Mouse (Mus musculus): ENCODE data around the gene Osbpl5. TPM values are rescaled to one million over a fixed set of nuclear protein-coding genes. Genes with fewer than 3 reads are reported as not detected.
A peak's percentile ranks its signal among the peaks of the same experiment; 100 is the strongest.

Gene Osbpl5
- polyA plus RNA-seq (2014; fragmentation: Nextera tagmentation; extraction: Ambion mirVana): 26.6 and 30.8 TPM in 2 replicates

GRCm38 (mm10) chr7:143756125-143757026 is at the start of gene Osbpl5:
TSS of gene Osbpl5 (minus strand) at chr7:143756985.
- 20% methylated on average over 22 of the region's 22 CpGs for WGBS (ENCODE audit: insufficient replicate concordance)
- peak within 1 kb of the TSS; percentile 52; the same call in 1 of the 2 replicates for H3K9ac ChIP-seq (ENCODE audit: low read depth, low read length)
- H3K4me2 ChIP-seq: peak within 1 kb of the TSS; percentile 79
- peaks cover 38% of the 10 kb centered on the region for H3K27me3 ChIP-seq (ENCODE audit: control insufficient read depth, insufficient read depth, low read length)
- H3K27ac ChIP-seq (ENCODE audit: low read depth, low read length): no peak within 1 kb of the TSS
- no peak for ATAC-seq (replicated peaks; ENCODE audit: insufficient number of reproducible peaks, low FRiP score, low TSS enrichment)
- no peaks in the 10 kb centered on the region for H3K9me3 ChIP-seq (replicated peaks; ENCODE audit: control insufficient read depth, low read length)
- peak within 1 kb of the TSS; percentile 35 for H3K4me3 ChIP-seq (ENCODE audit: low read depth, low read length)
- no peaks in the 10 kb centered on the region for H3K36me3 ChIP-seq (ENCODE audit: control insufficient read depth, insufficient read depth, low read length)
- H3K4me1 ChIP-seq (ENCODE audit: control insufficient read depth, insufficient read depth, low read length): peaks cover 24% of the 10 kb centered on the region

GRCm38 (mm10) chr7:143805199-143805624 is 48.4 kb upstream of the Osbpl5 start:
- Histone ChIP-seq H3K4me1 (ENCODE audit: control insufficient read depth, insufficient read depth, low read length) (no peaks in the 10 kb centered on the region), H3K9ac (ENCODE audit: low read depth, low read length) (no peak overlapping the region), H3K9me3 (replicated peaks; ENCODE audit: control insufficient read depth, low read length) (no peaks in the 10 kb centered on the region), H3K27me3 (ENCODE audit: control insufficient read depth, insufficient read depth, low read length) (no peaks in the 10 kb centered on the region), H3K36me3 (ENCODE audit: control insufficient read depth, insufficient read depth, low read length) (peaks cover 14% of the 10 kb centered on the region), H3K4me2 (no peak overlapping the region), H3K27ac (ENCODE audit: low read depth, low read length) (no peak overlapping the region), H3K4me3 (ENCODE audit: low read depth, low read length) (no peak overlapping the region)
- WGBS (ENCODE audit: insufficient replicate concordance): 65% methylated on average over 5 of the region's 5 CpGs
- no peak for ATAC-seq (replicated peaks; ENCODE audit: insufficient number of reproducible peaks, low FRiP score, low TSS enrichment)

- no peak for ATAC-seq (replicated peaks; ENCODE audit: insufficient number of reproducible peaks, low FRiP score, low TSS enrichment)
- Histone ChIP-seq H3K36me3 (ENCODE audit: control insufficient read depth, insufficient read depth, low read length) (peaks cover 18% of the 10 kb centered on the region), H3K4me2 (no peak overlapping the region), H3K9me3 (replicated peaks; ENCODE audit: control insufficient read depth, low read length) (no peaks in the 10 kb centered on the region), H3K27ac (ENCODE audit: low read depth, low read length) (no peak overlapping the region), H3K4me3 (ENCODE audit: low read depth, low read length) (no peak overlapping the region), H3K4me1 (ENCODE audit: control insufficient read depth, insufficient read depth, low read length) (no peaks in the 10 kb centered on the region), H3K9ac (ENCODE audit: low read depth, low read length) (no peak overlapping the region), H3K27me3 (ENCODE audit: control insufficient read depth, insufficient read depth, low read length) (no peaks in the 10 kb centered on the region)
- WGBS (ENCODE audit: insufficient replicate concordance): 86% methylated on average over 8 of the region's 8 CpGs
Observed at GRCm38 (mm10) chr7:143801195-143802065, 44.6 kb upstream of the Osbpl5 start.

GRCm38 (mm10) chr7:143800770-143801169 is 44.0 kb upstream of the Osbpl5 start:
- WGBS (ENCODE audit: insufficient replicate concordance): 83% methylated on average over 1 of the region's 1 CpGs
- H3K9ac ChIP-seq (ENCODE audit: low read depth, low read length): no peak overlapping the region
- peaks cover 19% of the 10 kb centered on the region for H3K36me3 ChIP-seq (ENCODE audit: control insufficient read depth, insufficient read depth, low read length)
- H3K9me3 ChIP-seq (replicated peaks; ENCODE audit: control insufficient read depth, low read length): no peaks in the 10 kb centered on the region
- H3K27me3 ChIP-seq (ENCODE audit: control insufficient read depth, insufficient read depth, low read length): no peaks in the 10 kb centered on the region
- H3K4me1 ChIP-seq (ENCODE audit: control insufficient read depth, insufficient read depth, low read length): no peaks in the 10 kb centered on the region
- H3K4me2 ChIP-seq: no peak overlapping the region
- no peak overlapping the region for H3K27ac ChIP-seq (ENCODE audit: low read depth, low read length)
- H3K4me3 ChIP-seq (ENCODE audit: low read depth, low read length): no peak overlapping the region
- ATAC-seq (replicated peaks; ENCODE audit: insufficient number of reproducible peaks, low FRiP score, low TSS enrichment): no peak

DNA sequence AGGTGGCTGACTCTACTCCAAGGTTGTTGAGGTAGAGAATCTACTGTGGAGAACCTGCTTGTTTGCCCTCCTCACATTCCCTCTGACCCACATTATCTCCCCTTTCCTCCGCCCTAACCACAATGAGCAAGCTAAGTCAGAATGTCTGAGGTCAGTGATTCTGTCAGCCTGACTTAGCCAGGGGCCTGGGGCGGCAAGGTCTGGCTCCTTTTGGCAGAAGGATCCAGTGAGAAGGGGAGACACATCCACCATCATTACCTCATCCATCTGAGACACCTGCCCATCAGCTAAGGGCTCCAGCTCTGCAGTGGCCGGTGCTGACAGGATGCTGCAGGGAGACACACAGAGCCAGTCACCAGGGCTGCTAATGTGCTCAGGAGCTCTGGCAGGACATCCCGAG is 42.0 kb upstream of the Osbpl5 start:
- WGBS (ENCODE audit: insufficient replicate concordance): 81% methylated on average over 4 of the region's 4 CpGs
- no peak overlapping the region for H3K9ac ChIP-seq (ENCODE audit: low read depth, low read length)
- H3K9me3 ChIP-seq (replicated peaks; ENCODE audit: control insufficient read depth, low read length): no peaks in the 10 kb centered on the region
- no peak overlapping the region for H3K27ac ChIP-seq (ENCODE audit: low read depth, low read length)
- no peak for ATAC-seq (replicated peaks; ENCODE audit: insufficient number of reproducible peaks, low FRiP score, low TSS enrichment)
- peaks cover 13% of the 10 kb centered on the region for H3K36me3 ChIP-seq (ENCODE audit: control insufficient read depth, insufficient read depth, low read length)
- H3K4me2 ChIP-seq: no peak overlapping the region
- no peak overlapping the region for H3K4me3 ChIP-seq (ENCODE audit: low read depth, low read length)
- no peaks in the 10 kb centered on the region for H3K4me1 ChIP-seq (ENCODE audit: control insufficient read depth, insufficient read depth, low read length)
- no peaks in the 10 kb centered on the region for H3K27me3 ChIP-seq (ENCODE audit: control insufficient read depth, insufficient read depth, low read length)

- Histone ChIP-seq H3K27ac (ENCODE audit: low read depth, low read length) (no peak overlapping the region), H3K9me3 (replicated peaks; ENCODE audit: control insufficient read depth, low read length) (no peaks in the 10 kb centered on the region), H3K4me3 (ENCODE audit: low read depth, low read length) (no peak overlapping the region), H3K27me3 (ENCODE audit: control insufficient read depth, insufficient read depth, low read length) (no peaks in the 10 kb centered on the region), H3K4me1 (ENCODE audit: control insufficient read depth, insufficient read depth, low read length) (no peaks in the 10 kb centered on the region), H3K36me3 (ENCODE audit: control insufficient read depth, insufficient read depth, low read length) (peaks cover 7% of the 10 kb centered on the region), H3K9ac (ENCODE audit: low read depth, low read length) (no peak overlapping the region), H3K4me2 (no peak overlapping the region)
- WGBS (ENCODE audit: insufficient replicate concordance): 56% methylated on average over 4 of the region's 4 CpGs
- no peak for ATAC-seq (replicated peaks; ENCODE audit: insufficient number of reproducible peaks, low FRiP score, low TSS enrichment)
Observed at GRCm38 (mm10) chr7:143793121-143793520, 36.3 kb upstream of the Osbpl5 start.

DNA sequence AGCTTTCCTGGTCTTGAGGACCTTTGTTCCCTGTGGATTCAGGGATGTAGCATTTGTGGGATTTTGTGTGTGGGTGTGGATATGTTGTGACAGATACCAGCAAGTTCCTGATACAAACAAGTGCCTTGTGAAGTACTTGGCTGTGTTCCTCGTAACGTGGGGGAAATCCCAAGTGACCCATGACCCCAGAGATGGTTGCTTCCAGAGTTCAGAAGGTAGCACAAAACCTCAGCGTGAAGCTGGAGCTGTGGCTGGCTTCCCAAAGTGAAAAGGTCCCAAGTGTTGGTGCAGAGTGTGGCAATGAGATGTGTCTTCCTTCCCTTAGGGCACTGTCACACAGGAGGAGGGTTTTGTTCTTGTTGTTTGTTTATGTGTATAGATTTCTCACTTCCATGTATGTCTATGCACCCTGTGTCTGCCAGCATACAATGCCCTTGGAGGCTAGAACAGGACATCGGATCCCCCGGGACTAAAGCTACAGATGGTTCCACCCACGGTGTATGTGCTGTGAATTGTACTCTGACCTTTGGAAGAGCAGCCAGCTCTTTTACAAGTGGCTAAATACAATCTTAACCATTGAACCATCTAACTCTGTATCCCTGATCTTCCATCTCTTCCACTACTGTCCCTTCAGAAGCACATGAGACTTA is 35.7 kb upstream of the Osbpl5 start:
- H3K36me3 ChIP-seq (ENCODE audit: control insufficient read depth, insufficient read depth, low read length): peaks cover 5% of the 10 kb centered on the region; the same call in 1 of the 2 replicates
- no peak overlapping the region for H3K27ac ChIP-seq (ENCODE audit: low read depth, low read length)
- H3K9me3 ChIP-seq (replicated peaks; ENCODE audit: control insufficient read depth, low read length): no peaks in the 10 kb centered on the region
- 77% methylated on average over 6 of the region's 6 CpGs for WGBS (ENCODE audit: insufficient replicate concordance)
- no peaks in the 10 kb centered on the region for H3K27me3 ChIP-seq (ENCODE audit: control insufficient read depth, insufficient read depth, low read length)
- ATAC-seq (replicated peaks; ENCODE audit: insufficient number of reproducible peaks, low FRiP score, low TSS enrichment): no peak
- H3K4me1 ChIP-seq (ENCODE audit: control insufficient read depth, insufficient read depth, low read length): no peaks in the 10 kb centered on the region
- H3K9ac ChIP-seq (ENCODE audit: low read depth, low read length): no peak overlapping the region
- no peak overlapping the region for H3K4me3 ChIP-seq (ENCODE audit: low read depth, low read length)
- no peak overlapping the region for H3K4me2 ChIP-seq
